Mouse (Mus musculus) spleen, postnatal 4 days (tissue): Measurements from ENCODE around the gene Trex2.

Experiments
- DNase-seq, 2 experiments: peaks; one replicate each; pipeline ENCODE4 v3.0.0; 2022; ENCODE audit warnings: low spot score in 2 of 2

The Trex2 gene

GRCm38 (mm10) chrX:73435252-73435651 is at the start of gene Trex2:
Gene Trex2, minus strand, starts transcription at chrX:73435344.
- no peak for DNase-seq

- no peak for DNase-seq
These were observed 49.7 kb upstream of the Trex2 start for GRCm38 (mm10) chrX:73484870-73485269.

GRCm38 (mm10) chrX:73484076-73484475 is 48.9 kb upstream of the Trex2 start:
- no peak for DNase-seq

- no peak for DNase-seq
These were observed 48.3 kb upstream of the Trex2 start, which contains the start of gene Bgn for GRCm38 (mm10) chrX:73483484-73483810. Gene Bgn, plus strand, starts transcription at chrX:73483602.

- DNase-seq = no peak
These were observed 47.7 kb upstream of the Trex2 start for GRCm38 (mm10) chrX:73482643-73483483.

GRCm38 (mm10) chrX:73480334-73480733 is 45.2 kb upstream of the Trex2 start:
- DNase-seq = no peak

GRCm38 (mm10) chrX:73479656-73480055 is 44.5 kb upstream of the Trex2 start:
- DNase-seq = no peak

GRCm38 (mm10) chrX:73477500-73477899 is 42.4 kb upstream of the Trex2 start:
- DNase-seq = no peak

- no peak for DNase-seq
These were observed 41.5 kb upstream of the Trex2 start for GRCm38 (mm10) chrX:73476621-73477020.

- no peak for DNase-seq
These were observed 40.6 kb upstream of the Trex2 start for GRCm38 (mm10) chrX:73475658-73476256.

- no peak for DNase-seq
These were observed 39.4 kb upstream of the Trex2 start for GRCm38 (mm10) chrX:73474340-73475165.

- no peak for DNase-seq
These were observed 36.6 kb upstream of the Trex2 start for GRCm38 (mm10) chrX:73471764-73472163.

GRCm38 (mm10) chrX:73468752-73469151 is 33.6 kb upstream of the Trex2 start:
- DNase-seq = no peak

- DNase-seq = no peak
These were observed 33.2 kb upstream of the Trex2 start for GRCm38 (mm10) chrX:73468330-73468729.

GRCm38 (mm10) chrX:73467446-73468241 is 32.5 kb upstream of the Trex2 start:
- DNase-seq = no peak

- no peak for DNase-seq
These were observed 30.5 kb upstream of the Trex2 start for GRCm38 (mm10) chrX:73465483-73466186.

- DNase-seq = no peak
These were observed 25.6 kb upstream of the Trex2 start for GRCm38 (mm10) chrX:73460792-73461191.

GRCm38 (mm10) chrX:73458877-73459392 is 23.8 kb upstream of the Trex2 start, which contains the start of gene Haus7:
Gene Haus7, minus strand, starts transcription at chrX:73459044.
- DNase-seq = peak; percentile 87 to 89

GRCm38 (mm10) chrX:73451949-73452348 is 16.8 kb upstream of the Trex2 start:
- DNase-seq = peak; percentile 50 to 82

GRCm38 (mm10) chrX:73441428-73441827 is 6.3 kb upstream of the Trex2 start:
- no peak for DNase-seq

GRCm38 (mm10) chrX:73432850-73433249 is 2.3 kb downstream of the Trex2 start:
- no peak for DNase-seq
